Mouse (Mus musculus): ENCODE measurements around the gene Rab11fip4.

Gene Rab11fip4

DNA sequence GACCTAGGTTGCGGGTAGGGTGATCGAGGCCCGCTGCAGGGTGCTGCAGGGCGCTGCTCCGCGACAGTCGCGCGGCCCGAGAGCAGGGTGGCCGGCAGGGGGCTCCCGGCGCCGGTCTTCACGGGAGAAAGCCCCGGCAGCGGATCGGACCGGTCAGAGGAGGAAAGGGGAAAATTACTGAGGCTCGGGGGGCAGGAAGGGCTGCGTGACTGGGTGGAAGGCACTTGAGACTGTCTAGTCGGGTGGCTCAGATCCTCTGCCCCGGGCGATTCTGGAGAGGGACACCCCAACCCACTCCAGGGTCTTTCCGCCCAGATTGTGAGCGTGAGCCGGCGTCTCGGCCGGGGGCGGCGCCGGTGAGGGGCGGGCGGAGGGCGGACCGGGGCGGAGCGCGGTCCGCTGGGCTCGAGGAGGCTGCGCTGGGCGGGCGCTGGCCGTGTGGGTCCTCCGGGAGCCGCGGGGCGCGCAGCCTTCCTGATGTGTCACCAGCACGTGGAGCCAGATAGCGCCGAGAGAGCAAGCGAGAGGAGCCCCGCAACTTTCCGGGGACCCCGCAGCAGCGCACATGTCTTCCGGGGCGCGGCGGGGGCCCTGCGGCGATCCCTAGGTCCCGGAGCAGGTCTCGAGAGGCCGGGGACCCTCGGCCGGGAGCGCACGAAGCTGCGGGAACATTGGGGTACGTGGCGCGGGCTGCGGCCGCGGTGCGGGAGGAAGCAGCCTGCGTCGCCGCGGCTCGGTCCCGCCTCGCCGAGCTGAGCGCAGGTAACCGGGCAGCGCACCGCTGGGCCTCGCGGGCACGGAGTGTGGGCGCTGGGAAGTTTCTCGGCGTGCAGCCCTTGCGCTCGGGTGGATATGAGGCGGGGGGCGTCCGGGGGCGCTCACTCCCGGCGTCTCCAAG lies 120.1 kb downstream of the Rab11fip4 start:
- DNase-seq (ENCODE audit: low read depth, low spot score): peak; percentile 24

DNA sequence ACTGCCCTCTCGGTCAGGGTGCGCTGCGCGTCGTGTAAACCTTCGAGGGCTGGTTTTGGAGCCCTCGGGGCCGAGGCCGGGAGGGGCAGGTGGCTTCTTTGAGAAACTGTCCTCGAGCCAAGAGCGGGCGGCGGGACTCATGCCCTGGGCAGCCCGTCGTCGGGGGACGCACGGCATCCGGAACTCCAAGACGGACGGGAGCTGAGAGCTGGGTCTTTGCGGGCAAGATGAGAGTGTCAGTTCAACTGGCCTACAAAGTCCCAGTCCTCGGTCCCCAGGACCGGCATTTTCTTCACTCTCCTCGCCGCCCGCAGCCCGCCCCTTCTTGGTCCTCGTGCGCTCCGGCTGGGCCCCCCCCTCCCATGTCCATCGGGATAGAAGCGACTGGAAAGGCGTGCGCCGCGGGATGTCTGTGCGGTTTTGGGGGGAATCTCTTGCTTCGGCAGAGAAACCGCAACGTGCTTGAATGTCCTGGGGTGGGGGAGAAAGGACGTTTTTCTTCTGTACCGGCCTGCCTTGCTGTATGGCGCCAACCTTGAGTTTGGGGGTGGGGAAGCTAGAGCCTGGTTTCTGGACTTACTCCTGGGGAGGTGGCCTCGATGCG lies 120.9 kb downstream of the Rab11fip4 start:
- DNase-seq (ENCODE audit: low read depth, low spot score): no peak

DNA sequence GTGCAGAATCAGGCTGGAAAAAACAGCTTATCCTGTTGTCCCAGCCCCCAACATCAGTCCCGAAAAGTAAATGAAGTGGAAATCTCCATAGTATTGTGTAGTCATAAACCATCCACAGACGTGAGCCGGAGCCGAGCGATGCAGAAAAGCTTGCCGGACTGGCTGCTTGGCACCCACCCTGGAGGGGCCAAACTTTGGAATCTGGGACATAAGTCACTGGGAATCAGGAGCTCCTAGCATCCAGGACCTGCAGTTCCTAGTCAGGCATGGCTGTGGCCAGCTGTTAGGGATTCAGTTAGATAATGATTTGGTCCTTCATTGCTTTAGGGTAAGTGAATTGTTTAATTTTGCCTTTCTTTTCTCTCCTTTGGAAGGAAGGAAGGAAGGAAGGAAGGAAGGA lies 122.2 kb downstream of the Rab11fip4 start:
- no peak for DNase-seq (ENCODE audit: low read depth, low spot score)

DNA sequence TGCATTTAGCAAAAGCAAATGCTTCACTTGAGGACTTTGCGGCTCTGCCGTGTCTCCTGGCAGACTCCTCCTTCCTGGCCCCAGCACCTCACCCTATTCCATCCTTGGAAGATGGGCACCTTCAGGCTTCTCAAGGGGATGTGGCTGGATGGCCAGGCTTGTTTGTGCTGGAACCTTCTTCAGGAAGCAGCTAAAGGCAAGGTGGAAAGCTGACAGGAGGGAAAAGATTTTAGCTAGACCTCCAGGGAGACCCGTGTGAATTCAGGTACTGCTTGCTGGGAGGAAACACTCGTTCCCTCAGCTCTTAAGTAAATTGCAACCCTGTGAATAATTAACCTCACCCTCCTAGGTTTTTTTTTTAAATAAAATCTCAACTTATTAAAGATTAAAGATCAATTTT lies 122.7 kb downstream of the Rab11fip4 start:
- DNase-seq (ENCODE audit: low read depth, low spot score): no peak

DNA sequence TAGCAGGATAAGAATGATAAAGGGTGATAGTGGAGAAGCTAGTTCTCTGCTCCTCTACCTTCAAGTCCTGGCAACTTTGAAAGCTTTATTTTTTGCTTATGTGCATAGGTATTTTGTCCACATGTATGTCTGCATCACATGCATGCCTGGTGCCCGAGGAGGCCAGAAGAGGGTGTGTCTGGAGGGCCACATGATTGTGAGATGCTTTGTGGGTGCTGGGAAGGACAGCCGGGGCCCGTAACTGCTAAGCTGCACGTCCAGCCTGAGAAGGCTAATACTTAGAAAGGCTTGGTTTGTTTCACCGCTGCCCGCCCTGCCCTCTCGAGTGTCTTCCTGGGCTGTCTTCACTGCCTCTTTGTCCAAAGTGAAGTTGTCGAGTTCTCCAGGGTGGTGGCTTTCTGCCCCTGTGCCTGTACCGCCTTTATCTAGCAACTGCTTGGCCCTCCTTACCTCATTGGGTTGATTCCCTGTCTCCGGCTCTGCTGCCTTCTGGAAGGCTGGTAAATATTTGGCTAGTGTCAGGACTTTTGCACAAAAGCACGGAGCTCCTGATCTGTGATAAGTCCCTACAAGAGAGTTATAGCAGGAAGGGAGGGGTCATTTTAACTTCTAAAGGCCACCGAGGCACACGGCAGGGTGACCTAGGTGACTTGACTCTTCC lies 123.2 kb downstream of the Rab11fip4 start:
- DNase-seq (ENCODE audit: low read depth, low spot score): no peak

DNA sequence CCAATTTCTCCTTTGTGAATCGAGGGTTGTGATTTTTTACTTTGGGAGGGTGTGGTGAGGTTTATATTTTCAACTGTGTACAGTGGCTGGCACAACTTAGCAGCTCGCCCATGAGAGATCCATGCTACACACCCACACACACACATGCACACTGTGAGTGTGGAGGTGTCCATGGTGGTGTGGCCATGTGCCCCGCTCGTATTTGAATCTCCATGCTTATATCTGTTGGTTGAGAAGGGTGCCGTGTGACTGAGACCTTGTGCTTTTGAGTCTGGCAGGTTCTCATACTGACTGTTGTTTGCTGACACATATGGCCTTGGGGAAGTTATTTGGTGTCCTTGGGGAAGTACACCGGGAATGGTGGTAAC lies 123.7 kb downstream of the Rab11fip4 start:
- DNase-seq (ENCODE audit: low read depth, low spot score): no peak

DNA sequence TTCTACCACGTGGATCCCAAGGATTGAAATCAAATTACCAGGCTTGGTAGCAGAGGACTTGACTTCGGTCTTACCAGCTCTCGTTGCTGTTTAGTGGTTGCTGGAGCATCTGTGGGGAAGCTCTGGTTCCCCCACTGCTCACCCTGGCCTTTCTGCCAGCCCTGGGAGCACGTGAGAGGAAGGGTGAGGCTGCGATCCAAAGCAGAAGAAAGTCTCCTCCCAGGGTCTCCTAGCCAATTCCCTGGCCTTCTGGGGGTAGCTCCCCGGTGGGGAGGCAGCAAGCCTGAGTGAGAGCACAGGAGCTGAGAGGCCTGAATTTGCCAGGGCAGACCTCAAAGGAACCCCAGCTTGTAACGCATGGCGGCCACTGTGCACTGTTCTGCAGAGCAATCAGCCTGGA lies 124.3 kb downstream of the Rab11fip4 start:
- DNase-seq (ENCODE audit: low read depth, low spot score): no peak

DNA sequence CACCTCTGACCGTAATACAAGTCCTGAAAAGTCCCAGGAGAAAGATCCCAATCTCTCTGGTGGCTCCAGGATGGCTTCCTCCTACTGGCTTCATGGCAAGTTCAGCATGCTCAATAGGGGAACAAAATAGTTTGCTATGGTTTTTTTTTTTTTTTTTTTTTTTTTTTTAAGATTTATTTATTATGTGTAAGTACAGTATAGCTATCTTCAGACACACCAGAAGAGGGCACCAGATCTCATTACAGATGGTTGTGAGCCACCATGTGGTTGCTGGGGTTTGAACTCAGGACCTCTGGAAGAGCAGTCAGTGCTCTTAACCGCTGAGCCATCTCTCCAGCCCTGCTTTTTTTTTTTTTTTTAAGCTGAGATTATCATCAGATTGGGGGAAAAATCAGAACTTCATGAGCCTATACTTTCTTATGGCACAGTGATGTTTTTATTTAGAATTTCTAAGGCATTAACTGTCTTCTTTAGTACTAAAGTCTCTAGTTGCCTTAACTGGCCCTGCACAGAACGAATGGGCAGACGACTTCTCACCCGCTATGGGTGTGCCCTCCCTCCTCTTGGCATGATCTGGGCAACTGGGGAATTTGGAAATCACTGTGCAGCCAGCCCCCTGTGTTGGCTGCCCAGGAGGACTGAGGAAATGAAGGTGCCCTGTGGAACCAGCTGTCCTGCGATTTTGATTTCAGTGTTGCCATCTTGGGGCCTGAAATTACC lies 124.9 kb downstream of the Rab11fip4 start:
- no peak for DNase-seq (ENCODE audit: low read depth, low spot score)

DNA sequence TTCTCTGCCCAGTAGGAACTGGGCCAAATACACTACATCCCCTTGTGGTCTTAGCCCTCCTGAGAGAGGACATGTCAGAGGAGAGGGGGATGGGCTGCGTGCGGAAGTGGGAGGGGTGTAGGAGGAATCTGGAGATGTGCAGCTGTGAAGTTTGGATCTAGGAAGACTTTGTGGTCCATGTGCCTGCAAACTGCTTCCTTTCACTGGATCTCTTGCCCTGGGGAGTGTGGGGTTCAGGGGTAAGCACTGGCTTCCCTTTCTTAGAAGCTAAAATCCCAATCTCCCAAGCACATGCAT lies 125.4 kb downstream of the Rab11fip4 start:
- no peak for DNase-seq (ENCODE audit: low read depth, low spot score)

DNA sequence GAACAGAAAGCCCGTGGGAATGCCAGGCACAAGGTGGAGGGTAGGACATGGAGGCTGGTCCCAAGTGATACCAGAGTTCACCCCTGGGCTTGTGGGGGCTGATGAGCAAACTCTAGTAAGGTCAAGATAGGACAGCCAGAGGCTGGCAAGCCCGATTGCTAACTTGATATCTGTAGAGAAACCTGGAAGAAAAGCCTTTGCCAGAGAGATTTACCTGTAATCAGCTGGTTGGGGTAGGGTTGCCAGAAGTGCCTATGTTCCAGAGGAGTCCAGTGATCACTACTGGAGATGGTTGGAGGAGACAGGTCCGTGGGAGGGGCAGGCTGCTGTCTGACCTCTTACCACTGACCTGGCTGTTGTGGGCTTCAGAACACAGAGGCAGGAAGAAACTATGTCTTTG lies 126.3 kb downstream of the Rab11fip4 start:
- DNase-seq (ENCODE audit: low read depth, low spot score): no peak

DNA sequence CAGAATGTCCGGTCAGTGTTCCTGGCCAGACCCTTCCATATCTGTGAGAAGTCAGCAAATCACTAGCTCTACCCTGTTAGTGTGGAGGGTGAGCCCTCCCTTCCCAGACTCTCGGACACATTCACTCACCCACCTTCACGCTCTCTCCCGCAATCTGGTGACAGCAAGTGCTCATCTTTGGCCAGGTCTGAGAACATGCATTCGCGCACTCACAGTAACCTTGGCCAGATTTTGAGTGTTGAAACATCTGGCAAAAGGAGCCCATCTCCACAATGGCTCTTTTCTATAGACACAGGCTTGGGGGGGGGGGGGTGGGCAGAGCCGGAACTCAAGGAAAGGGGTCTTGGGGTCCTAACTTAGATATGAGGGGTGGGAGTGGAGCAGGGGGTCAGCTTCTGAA lies 126.8 kb downstream of the Rab11fip4 start:
- no peak for DNase-seq (ENCODE audit: low read depth, low spot score)

DNA sequence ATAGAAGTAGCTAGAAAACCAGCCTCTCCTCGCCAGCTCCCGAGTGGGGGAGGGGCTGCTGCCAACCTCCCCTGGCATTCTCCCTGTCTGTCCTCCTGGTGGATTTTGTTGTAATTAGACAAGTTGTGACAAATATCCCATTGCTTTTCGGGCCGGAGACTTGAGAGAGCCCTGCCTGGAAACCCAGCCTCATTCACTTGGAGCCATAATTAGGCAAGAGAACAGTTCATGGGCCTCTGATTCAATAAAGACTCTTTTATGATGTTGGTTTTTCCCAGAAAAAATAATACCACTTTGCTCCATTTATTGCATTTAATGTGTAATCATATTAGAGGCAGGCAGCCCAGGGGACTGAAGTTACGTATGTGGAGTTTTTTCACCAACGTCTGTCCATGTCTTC lies 127.2 kb downstream of the Rab11fip4 start:
- no peak for DNase-seq (ENCODE audit: low read depth, low spot score)

DNA sequence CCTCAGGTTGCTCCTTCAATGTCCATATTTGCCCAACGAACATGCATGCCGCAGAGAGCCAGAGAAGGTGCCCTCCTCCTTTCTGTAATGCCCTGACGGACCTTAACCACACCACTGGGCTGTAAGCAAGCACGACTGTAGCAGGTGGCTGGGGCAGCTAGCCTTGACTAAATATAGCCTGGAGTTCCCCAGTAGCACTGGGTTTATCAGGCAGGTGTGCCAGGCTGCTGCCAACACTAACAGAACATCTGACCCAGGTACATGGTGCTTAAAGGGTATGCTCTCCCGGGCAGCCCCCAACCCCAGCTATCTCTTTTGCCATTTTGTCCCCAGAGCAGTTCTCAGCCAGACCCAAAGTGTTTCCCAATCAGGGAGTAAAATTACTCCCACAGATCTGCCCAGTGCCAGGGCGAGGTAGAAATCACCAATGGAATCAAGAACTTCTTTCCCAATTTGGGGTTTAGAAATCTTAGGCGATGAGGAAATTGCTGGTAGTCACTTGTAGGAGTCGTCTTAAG lies 127.9 kb downstream of the Rab11fip4 start:
- no peak for DNase-seq (ENCODE audit: low read depth, low spot score)

DNA sequence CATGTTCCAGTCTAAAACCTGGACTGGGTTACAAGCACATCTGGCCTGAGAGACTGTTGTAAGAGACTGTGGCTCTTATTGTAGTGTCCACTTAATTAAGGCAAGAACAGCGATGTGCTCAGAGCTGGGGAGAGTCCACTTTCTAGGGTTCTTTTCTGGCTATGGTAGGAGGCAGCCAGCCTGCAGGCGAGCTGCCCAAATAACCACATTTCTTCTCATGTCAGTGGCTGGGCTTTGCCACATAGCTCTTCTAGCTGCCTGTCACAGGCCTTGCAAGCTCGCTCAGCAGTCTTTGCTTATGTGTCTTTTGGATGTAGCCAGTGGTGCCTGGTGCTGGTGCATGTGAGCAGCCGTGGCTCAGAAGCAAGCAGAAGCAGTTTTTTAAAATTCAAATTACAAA lies 129.7 kb downstream of the Rab11fip4 start:
- no peak for DNase-seq (ENCODE audit: low read depth, low spot score)

DNA sequence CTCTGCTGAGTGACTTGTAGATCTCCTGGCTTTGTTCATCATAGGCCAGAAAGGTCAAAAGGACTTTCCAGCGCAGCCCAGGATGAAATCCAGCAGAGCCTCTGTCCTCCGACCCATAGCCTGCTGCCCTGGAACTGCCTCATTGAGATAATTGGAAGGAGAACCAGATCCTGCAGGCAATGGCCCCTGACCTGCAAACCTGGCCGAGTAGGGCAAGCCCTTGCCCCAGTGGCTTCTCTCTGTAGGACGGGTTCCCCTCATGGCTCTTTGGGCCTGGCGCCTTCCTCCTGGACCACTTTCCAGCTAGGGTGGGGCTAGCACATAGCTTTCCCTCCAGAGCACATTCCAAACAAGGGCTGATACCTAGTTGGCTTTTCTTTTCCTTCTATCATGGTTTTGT lies 131.8 kb downstream of the Rab11fip4 start:
- DNase-seq (ENCODE audit: low read depth, low spot score): no peak

DNA sequence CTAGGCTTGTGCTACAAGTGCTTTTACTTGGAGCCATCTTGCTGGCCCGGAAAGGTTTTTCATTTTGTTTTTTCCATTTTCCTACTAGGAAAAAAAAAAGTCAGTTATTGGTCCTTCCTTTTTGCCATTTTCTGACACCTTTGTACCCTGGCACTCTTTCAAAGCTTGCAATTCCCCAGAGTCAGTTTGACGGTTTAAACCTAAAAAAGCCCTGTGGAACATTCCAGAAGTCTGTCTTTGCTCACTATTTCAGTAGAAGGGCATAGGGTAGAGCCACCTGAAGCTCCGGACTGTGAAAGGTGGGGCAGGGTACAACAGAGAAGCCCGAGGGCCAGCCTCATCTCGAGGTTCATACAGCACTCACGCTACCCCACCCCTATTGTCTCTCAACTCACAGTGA lies 134.0 kb downstream of the Rab11fip4 start:
- no peak for DNase-seq (ENCODE audit: low read depth, low spot score)

DNA sequence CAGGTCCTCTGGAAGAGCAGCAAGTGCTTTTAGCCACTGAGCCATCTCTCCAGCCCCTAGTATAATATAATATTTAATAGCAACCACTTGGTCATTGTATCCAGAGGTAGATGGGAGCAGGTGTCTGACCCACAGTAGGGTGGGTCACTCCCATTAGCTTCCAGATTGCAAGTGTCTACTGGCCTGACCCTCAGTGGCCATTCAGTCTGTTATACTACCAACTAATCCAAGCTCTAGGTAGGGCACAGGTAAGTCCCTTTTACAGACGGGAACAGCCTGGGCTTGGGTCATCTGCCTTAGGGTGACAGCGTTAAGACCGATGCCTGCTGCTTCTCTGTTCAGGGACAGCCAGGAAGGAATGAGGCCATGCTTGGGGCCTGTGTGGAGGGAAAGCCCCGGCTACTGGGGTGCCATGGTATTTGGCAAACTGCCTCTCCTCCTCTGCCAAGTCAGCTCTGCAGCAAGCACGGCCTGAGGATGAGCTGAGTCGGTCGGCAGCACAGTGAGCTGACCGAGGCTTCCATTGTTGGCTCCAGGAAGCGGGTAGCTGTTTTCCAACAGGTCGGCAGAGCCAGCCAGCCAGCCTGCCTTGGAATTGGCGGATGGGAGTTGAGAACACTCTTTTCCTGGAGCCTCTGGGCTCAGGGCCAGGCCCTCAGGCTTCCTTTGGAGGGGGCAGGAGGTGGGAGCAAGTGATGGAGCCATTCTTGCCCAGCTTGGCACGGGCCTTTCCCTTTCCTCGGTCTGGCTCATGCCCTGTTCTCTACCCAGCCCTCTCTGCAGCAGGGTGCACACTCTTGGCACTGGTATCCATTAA lies 138.4 kb downstream of the Rab11fip4 start:
- peak; percentile 61 for DNase-seq (ENCODE audit: low read depth, low spot score)

DNA sequence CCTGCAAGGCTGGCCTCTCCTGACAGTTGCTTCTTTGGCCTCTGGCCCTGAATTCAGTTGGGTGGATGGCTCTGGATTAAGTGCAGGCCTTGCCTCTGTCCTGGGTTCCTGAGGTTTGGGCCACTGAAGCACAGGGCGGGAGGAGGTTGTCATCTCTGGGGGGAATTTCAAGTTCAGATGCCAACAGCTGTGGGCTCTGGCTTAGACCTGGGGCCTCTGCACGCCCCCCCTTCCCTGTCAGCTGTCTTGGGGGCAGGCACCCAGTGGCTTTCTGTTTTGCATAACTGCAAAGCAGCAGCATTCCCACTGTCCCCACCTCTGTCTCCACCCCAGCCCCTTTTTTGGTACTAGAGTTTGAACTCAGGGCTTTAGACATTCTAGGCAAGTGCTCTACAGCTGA lies 139.4 kb downstream of the Rab11fip4 start:
- no peak for DNase-seq (ENCODE audit: low read depth, low spot score)

DNA sequence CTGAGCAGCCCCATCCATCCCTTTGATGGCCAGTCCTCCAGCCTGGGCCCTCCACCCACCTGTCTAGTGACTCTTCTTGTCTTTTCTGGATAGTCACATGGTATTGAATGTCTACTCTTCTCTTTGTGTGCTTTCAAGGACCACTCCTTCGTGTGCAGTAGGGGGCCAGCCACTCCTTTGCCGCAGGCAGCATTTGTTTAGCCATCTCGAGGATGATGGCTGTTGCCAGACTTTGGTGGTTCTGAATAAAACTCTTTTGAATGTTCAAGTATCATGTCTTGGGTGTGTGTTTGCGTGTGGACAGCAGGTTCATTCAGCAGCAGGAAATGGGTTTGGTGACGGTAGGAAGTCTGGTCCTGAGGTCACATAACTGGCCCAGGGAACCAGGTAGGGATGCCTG lies 140.5 kb downstream of the Rab11fip4 start:
- no peak for DNase-seq (ENCODE audit: low read depth, low spot score)

DNA sequence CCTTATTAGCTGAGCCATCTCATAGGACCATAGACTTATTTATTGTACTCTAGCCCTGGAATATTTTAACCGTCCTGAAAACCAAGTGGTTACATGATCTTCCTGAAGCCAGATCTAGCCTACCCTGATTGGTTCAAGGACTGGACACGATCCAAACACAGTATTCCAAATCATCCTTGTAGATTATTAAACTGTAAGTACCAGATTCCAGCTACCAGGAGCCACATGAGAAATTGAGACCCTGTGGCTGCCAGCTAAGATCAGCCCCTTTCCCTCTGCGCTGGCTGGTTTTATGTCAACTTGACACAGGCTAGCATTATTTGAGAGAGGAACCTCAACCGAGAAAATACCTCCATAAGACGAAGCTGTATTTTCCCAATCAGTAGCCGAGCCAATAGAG lies 142.0 kb downstream of the Rab11fip4 start:
- no peak for DNase-seq (ENCODE audit: low read depth, low spot score)

Data from brain, embryonic 18.5 days (tissue).